Mouse (Mus musculus) heart, postnatal 25 days (tissue): ENCODE results near the gene A030005K14Rik. TPM values are rescaled to one million over a fixed set of nuclear protein-coding genes. Genes with fewer than 3 reads are reported as not detected.

Source experiments
- DNase-seq: peaks from one replicate; pipeline ENCODE4 v3.0.0; 2022; ENCODE audit warnings: low spot score
- intact Hi-C: fragments of 180-260 bp; cut with DNase I; formaldehyde crosslinking; loops from one replicate; pipeline ENCODE4 v1.15.1; 2025
- total RNA-seq, 2 experiments: library from RNA; stranded (reverse); gene quantifications; 2 replicates each; pipeline ENCODE4 v1.2.3; 2021

A030005K14Rik gene
- total RNA-seq, 2 experiments from 2014 or later: not detected

- intact Hi-C loops: no loop called here
- DNase-seq: no peak
Measured at GRCm38 (mm10) chr1:83038109-83038672, 21.0 kb downstream of the A030005K14Rik start, which contains the start of gene Slc19a3. TSS of gene Slc19a3 (minus strand) at chr1:83038448.

- DNase-seq: no peak
- intact Hi-C loops: no loop called here
Measured at GRCm38 (mm10) chr1:83036892-83037667, 22.1 kb downstream of the A030005K14Rik start.

GRCm38 (mm10) chr1:83034509-83034908, 24.7 kb downstream of the A030005K14Rik start:
- DNase-seq: no peak
- intact Hi-C loops: no loop called here

- no peak for DNase-seq
- intact Hi-C loops: no loop called here
Measured at GRCm38 (mm10) chr1:83032508-83032907, 26.7 kb downstream of the A030005K14Rik start.

GRCm38 (mm10) chr1:83031950-83032349, 27.2 kb downstream of the A030005K14Rik start:
- intact Hi-C loops: no loop called here
- no peak for DNase-seq

GRCm38 (mm10) chr1:83016556-83016955, 42.6 kb downstream of the A030005K14Rik start:
- intact Hi-C loops: no loop called here
- DNase-seq: no peak

GRCm38 (mm10) chr1:83015329-83015879, 43.8 kb downstream of the A030005K14Rik start:
- intact Hi-C loops: no loop called here
- no peak for DNase-seq

- DNase-seq: no peak
- intact Hi-C loops: no loop called here
Measured at GRCm38 (mm10) chr1:83014477-83014876, 44.7 kb downstream of the A030005K14Rik start.

Other genes starting within 250 kb of the A030005K14Rik start
- 10 to 100 TPM; 30.7 to 32.2 TPM for gene Agfg1, start 219.9 kb downstream of the A030005K14Rik start, total RNA-seq
- not detected for gene A030005L19Rik, start 146.1 kb downstream of the A030005K14Rik start, total RNA-seq
- not detected for gene A030014E15Rik, start 134.5 kb downstream of the A030005K14Rik start, total RNA-seq
- not detected for gene Gm6217, start 128.0 kb downstream of the A030005K14Rik start, total RNA-seq
- gene A030003K21Rik, start 116.0 kb downstream of the A030005K14Rik start, total RNA-seq: not detected
- gene Gm7544, start 103.4 kb downstream of the A030005K14Rik start, total RNA-seq: not detected
- not detected for gene Gm47955, start 99.1 kb downstream of the A030005K14Rik start, total RNA-seq
- not detected for gene Gm47959, start 58.8 kb downstream of the A030005K14Rik start, total RNA-seq
- gene Slc19a3, start 20.9 kb downstream of the A030005K14Rik start, total RNA-seq: under 1 TPM; 0.29 to 0.45 TPM
- not detected for gene Krtap28-10, start 16.9 kb downstream of the A030005K14Rik start, total RNA-seq
- gene Gm47969, start 14.4 kb downstream of the A030005K14Rik start, total RNA-seq: not detected
- not detected for gene Krtap28-13, start 1.6 kb upstream of the A030005K14Rik start, total RNA-seq
- not detected for gene Ccl20, start 57.4 kb upstream of the A030005K14Rik start, total RNA-seq
- not detected for gene Daw1, start 100.4 kb upstream of the A030005K14Rik start, total RNA-seq